Mouse (Mus musculus) intestine, embryonic 15.5 days (tissue): ENCODE results near the gene Bcas3. TPM values are rescaled to one million over a fixed set of nuclear protein-coding genes. Genes with fewer than 3 reads are reported as not detected.
A peak's percentile ranks its signal among the peaks of the same experiment; 100 is the strongest.

ENCODE experiments used
- ATAC-seq: fragments of 200-750 bp; cut with Nextera tagmentation; 2 replicates; pipeline ENCODE4 v1.8.0; 2017; ENCODE audit warnings: moderate TSS enrichment, moderate library complexity
- H3K27ac ChIP-seq: fragments of 300-500 bp; sonication (generic); 2 replicates; pipeline ENCODE4 v1.5.1; 2015; ENCODE audit warnings: mild to moderate bottlenecking, inconsistent platforms
- H3K27me3 ChIP-seq: fragments of 300-500 bp; sonication (generic); replicated peaks from 2 replicates; pipeline ENCODE4 v1.6.1; 2015; ENCODE audit warnings: inconsistent platforms
- H3K36me3 ChIP-seq: fragments of 300-500 bp; sonication (generic); 2 replicates; pipeline ENCODE4 v1.6.1; 2015; ENCODE audit warnings: inconsistent platforms
- H3K4me1 ChIP-seq: fragments of 300-500 bp; sonication (generic); replicated peaks from 2 replicates; pipeline ENCODE4 v1.6.1; 2015; ENCODE audit warnings: inconsistent platforms
- H3K4me2 ChIP-seq: fragments of 300-500 bp; sonication (generic); replicated peaks from 2 replicates; pipeline ENCODE4 v1.6.1; 2015; ENCODE audit warnings: mild to moderate bottlenecking, inconsistent platforms
- H3K4me3 ChIP-seq: fragments of 300-500 bp; sonication (generic); replicated peaks from 2 replicates; pipeline ENCODE4 v1.5.1; 2015; ENCODE audit warnings: inconsistent platforms
- H3K9ac ChIP-seq: fragments of 300-500 bp; sonication (generic); 2 replicates; pipeline ENCODE4 v1.6.1; 2015; ENCODE audit warnings: inconsistent platforms
- H3K9me3 ChIP-seq: fragments of 300-500 bp; sonication (generic); 2 replicates; pipeline ENCODE4 v1.6.1; 2016; ENCODE audit warnings: inconsistent platforms
- WGBS: fragments of 180-500 bp; shearing (Covaris S2); methylation state at CpG from one replicate; pipeline ENCODE4 v1.1.7; 2015; 5-methylcytosine and 5-hydroxymethylcytosine counted together
- polyA plus RNA-seq: library from polyadenylated mRNA; unstranded; fragments of >200 nt; fragmentation: Nextera tagmentation; extraction: Ambion mirVana; gene quantifications from 2 replicates; pipeline ENCODE4 v1.2.1, GENCODE M21; 2015

Bcas3 gene
- polyA plus RNA-seq, 1 experiment from 2014 or later: 14.7 TPM

GRCm38 (mm10) chr11:85695614-85696263, 342.8 kb downstream of the Bcas3 start:
- Histone ChIP-seq H3K9ac (no peak overlapping the region), H3K9me3 (no peaks in the 10 kb centered on the region), H3K4me3 (no peak overlapping the region), H3K36me3 (no peaks in the 10 kb centered on the region), H3K4me1 (peaks cover 25% of the 10 kb centered on the region), H3K27me3 (no peaks in the 10 kb centered on the region), H3K27ac (peak overlapping the region; percentile 81), H3K4me2 (peak overlapping the region; percentile 47)
- ATAC-seq: peak; percentile 90
- WGBS: 49% methylated on average over 16 of the region's 16 CpGs

DNA sequence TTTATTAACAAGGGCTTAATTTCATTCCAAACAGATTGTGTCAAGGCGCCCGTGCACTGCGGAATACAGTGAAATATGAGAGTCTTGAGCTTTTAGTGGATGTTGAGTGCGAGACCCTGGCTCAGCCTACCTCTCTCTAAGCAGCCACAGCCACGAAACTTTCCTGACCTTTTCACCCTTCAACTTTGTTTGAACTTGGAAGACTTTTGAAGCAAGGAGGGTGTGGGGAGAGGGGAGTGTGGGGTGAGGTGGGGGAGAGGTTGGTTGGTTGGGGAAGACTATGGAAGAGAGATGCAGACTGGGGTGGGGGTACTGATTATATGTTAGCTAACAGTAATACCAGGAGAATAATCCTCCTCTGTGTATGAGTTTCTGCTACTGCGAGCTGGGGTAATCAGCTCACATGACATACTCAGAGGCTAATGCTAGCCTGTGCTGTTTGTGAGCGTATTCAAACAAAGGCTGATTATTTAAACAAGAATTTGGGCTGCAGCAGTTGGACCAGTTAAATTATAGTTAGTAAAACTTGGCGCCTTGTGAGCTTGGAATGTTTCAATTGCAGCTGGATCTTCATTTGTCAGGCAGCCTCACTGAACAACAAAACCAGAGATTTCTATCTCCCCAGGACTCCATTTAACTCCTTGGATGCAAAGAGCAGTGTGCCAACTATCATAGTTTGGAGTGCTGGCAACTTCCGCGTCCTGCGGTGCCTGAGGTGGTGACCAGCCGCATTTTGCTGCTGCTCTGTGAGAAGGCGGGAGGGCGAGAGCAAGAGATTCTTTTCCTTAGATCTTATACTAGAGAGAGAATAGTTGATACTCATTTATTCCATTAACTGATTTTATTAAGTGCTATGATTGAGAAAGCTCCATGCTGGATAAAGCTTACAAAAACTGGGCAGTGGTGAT, 343.8 kb downstream of the Bcas3 start:
- peak overlapping the region; percentile 47; the same call in 1 of the 2 replicates for H3K4me2 ChIP-seq
- ATAC-seq: peak; percentile 44
- H3K27ac ChIP-seq: peak overlapping the region; percentile 81
- H3K9ac ChIP-seq: no peak overlapping the region
- H3K27me3 ChIP-seq: no peaks in the 10 kb centered on the region
- H3K4me1 ChIP-seq: peaks cover 25% of the 10 kb centered on the region
- H3K36me3 ChIP-seq: no peaks in the 10 kb centered on the region
- H3K4me3 ChIP-seq: no peak overlapping the region
- H3K9me3 ChIP-seq: no peaks in the 10 kb centered on the region
- WGBS: 32% methylated on average over 14 of the region's 14 CpGs

DNA sequence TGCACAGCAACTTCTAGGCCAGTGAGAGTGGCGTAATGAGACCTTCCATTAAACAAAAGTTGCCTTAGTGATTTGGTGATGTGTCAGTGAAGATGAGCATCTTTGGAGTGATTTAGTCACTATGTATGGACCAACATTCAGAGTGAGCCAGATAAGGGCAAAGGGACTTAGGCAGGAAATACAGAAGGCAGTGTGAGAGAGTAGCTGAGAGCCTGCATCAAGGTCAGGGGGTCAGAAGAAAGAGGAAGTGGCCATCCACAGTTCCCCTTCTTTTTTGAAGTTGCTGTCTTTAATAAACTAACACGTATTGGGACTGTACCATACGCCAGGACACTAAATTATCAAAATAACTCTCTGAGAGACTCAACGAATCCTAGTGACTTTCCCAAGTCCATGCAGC, 344.5 kb downstream of the Bcas3 start:
- no peak overlapping the region for H3K4me3 ChIP-seq
- 80% methylated on average over 4 of the region's 4 CpGs for WGBS
- peak overlapping the region; percentile 81; the same call in 1 of the 2 replicates for H3K27ac ChIP-seq
- no peaks in the 10 kb centered on the region for H3K27me3 ChIP-seq
- no peak overlapping the region for H3K9ac ChIP-seq
- no peak for ATAC-seq
- H3K4me1 ChIP-seq: peaks cover 25% of the 10 kb centered on the region
- no peaks in the 10 kb centered on the region for H3K9me3 ChIP-seq
- no peaks in the 10 kb centered on the region for H3K36me3 ChIP-seq
- H3K4me2 ChIP-seq: no peak overlapping the region

DNA sequence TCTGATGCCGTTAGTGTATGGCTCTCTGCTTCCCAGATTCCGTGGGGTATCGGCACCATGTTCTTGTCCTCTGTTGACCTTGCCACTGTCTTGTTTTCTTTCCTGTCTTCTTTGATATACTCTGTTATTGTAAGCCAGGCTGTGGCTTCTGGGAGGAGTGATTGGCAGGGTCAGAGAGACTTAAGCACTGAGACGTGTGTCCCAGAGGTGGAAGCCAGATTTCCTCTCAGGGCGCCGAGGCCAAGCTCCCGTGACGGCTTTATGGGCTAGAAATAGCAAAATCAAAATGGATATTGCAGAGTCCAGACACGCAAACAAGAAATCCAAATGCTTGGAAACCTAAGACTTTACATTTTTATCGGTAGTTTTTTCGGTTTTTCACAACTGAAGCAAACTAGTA, 345.3 kb downstream of the Bcas3 start:
- H3K27ac ChIP-seq: no peak overlapping the region
- H3K9me3 ChIP-seq: no peaks in the 10 kb centered on the region
- no peak overlapping the region for H3K9ac ChIP-seq
- no peaks in the 10 kb centered on the region for H3K27me3 ChIP-seq
- 72% methylated on average over 11 of the region's 11 CpGs for WGBS
- ATAC-seq: no peak
- no peaks in the 10 kb centered on the region for H3K36me3 ChIP-seq
- H3K4me1 ChIP-seq: peaks cover 25% of the 10 kb centered on the region
- H3K4me3 ChIP-seq: no peak overlapping the region
- no peak overlapping the region for H3K4me2 ChIP-seq

GRCm38 (mm10) chr11:85704062-85704748, 351.2 kb downstream of the Bcas3 start:
- 62% methylated on average over 4 of the region's 4 CpGs for WGBS
- Histone ChIP-seq H3K4me3 (no peak overlapping the region), H3K4me2 (no peak overlapping the region), H3K4me1 (no peaks in the 10 kb centered on the region), H3K27me3 (0 out of 2 replicates have a peak, but pooled peaks cover 4% of the 10 kb centered on the region), H3K9me3 (no peaks in the 10 kb centered on the region), H3K27ac (no peak overlapping the region), H3K36me3 (no peaks in the 10 kb centered on the region), H3K9ac (no peak overlapping the region)
- ATAC-seq: peak; percentile 89

- no peak for ATAC-seq
- H3K36me3 ChIP-seq: no peaks in the 10 kb centered on the region
- WGBS: 36% methylated on average over 1 of the region's 1 CpGs
- no peak overlapping the region for H3K27ac ChIP-seq
- H3K4me3 ChIP-seq: no peak overlapping the region
- H3K9me3 ChIP-seq: no peaks in the 10 kb centered on the region
- no peak overlapping the region for H3K4me2 ChIP-seq
- no peaks in the 10 kb centered on the region for H3K4me1 ChIP-seq
- 0 out of 2 replicates have a peak, but pooled peaks cover 12% of the 10 kb centered on the region for H3K27me3 ChIP-seq
- H3K9ac ChIP-seq: no peak overlapping the region
Measured at GRCm38 (mm10) chr11:85706630-85707029, 353.7 kb downstream of the Bcas3 start.

DNA sequence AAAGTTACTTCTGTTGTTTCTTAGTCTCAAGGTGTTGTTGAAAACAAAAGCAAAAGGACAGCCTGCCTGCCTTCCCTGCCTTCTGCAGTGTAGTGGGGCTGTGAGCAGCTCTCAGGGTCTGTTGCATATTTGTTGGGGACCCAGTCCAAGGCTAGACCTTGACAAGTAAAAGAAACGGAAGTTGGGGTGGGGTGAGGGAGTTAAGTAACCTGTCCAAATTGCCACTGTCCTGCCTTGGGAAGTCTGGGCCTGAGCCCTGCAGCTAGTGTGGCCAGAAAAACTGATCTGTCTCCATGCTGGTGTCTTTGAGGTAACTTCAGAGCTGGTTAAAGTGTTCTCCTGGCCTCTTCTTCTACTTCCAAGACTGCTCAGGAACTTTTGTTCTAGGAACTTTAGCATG, 354.5 kb downstream of the Bcas3 start:
- 89% methylated on average over 1 of the region's 1 CpGs for WGBS
- no peak overlapping the region for H3K9ac ChIP-seq
- no peak for ATAC-seq

GRCm38 (mm10) chr11:85709147-85709546, 356.2 kb downstream of the Bcas3 start:
- Histone ChIP-seq H3K4me1 (peaks cover 16% of the 10 kb centered on the region), H3K4me3 (no peak overlapping the region), H3K9ac (no peak overlapping the region), H3K27ac (no peak overlapping the region), H3K27me3 (peaks cover 17% of the 10 kb centered on the region; the same call in 1 of the 2 replicates), H3K9me3 (no peaks in the 10 kb centered on the region), H3K36me3 (no peaks in the 10 kb centered on the region), H3K4me2 (no peak overlapping the region)
- ATAC-seq: no peak
- 77% methylated on average over 6 of the region's 6 CpGs for WGBS

More for the DNA sequence above, 354.5 kb downstream of the Bcas3 start:
- Histone ChIP-seq H3K4me2 (no peak overlapping the region), H3K36me3 (no peaks in the 10 kb centered on the region), H3K9me3 (no peaks in the 10 kb centered on the region), H3K4me3 (no peak overlapping the region), H3K27me3 (peaks cover 17% of the 10 kb centered on the region; the same call in 1 of the 2 replicates), H3K27ac (no peak overlapping the region), H3K4me1 (0 out of 2 replicates have a peak, but pooled peaks cover 2% of the 10 kb centered on the region)

DNA sequence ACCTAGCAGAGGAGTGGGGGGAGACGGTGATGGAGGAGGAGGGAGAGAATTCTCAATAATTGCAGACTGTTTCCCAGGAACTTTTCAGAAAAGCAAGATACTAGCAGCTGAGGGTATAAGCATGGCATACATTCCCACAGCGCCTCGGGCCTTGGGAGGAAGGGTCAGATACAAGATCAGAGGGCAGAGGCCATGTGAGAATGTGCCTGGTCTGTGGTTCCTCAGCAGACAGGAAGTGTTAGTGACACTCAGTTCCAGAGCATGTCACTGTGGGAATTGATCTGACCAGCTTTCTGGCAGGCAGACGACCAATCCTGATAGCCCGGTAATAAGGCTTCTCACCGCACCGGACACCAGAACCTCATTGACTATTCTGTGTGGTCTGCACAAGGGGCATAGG, 357.2 kb downstream of the Bcas3 start:
- Histone ChIP-seq H3K4me1 (peaks cover 16% of the 10 kb centered on the region), H3K27ac (no peak overlapping the region), H3K4me3 (no peak overlapping the region), H3K9ac (no peak overlapping the region), H3K36me3 (no peaks in the 10 kb centered on the region), H3K27me3 (peaks cover 25% of the 10 kb centered on the region), H3K4me2 (no peak overlapping the region), H3K9me3 (no peaks in the 10 kb centered on the region)
- WGBS: 78% methylated on average over 7 of the region's 7 CpGs
- ATAC-seq: no peak

DNA sequence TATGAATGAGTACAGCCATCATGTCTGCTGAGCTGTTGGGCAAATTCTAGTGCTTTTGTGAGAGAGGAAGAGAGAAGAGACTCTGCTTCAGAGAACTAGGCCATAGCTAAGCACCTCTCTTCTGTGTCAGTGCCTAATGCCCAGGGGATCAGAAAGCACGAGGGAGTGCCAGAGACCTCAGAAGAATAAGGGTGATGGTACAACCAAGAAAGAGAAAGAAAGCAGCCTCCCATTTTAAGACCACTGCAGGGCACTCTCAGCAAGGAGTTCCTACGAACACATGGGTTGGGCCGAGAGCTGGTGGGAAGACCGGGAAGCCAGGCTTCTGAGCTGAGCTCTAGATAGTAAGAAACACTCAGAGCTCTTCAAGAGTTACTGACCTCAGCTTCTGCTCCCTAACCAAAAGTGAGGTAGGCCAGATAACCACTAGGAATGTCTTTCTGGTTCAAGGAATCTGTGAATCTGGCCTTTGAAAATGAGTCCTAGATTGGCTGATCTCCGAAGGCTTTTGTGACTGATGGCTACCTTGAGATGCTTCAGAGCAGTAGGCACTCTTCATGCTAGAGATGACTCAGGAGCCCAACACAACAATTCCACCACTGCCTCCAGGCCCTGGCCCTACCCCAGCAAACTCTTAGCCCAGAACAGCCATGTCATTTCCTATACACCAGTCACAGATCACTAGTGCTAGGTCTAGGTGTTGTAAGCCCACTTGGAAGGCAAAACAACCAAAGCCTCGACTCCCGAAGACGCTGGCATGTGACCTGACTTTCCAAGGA, 359.2 kb downstream of the Bcas3 start:
- Histone ChIP-seq H3K4me3 (no peak overlapping the region), H3K9ac (no peak overlapping the region), H3K9me3 (no peaks in the 10 kb centered on the region), H3K36me3 (no peaks in the 10 kb centered on the region), H3K27ac (no peak overlapping the region), H3K4me1 (peaks cover 16% of the 10 kb centered on the region), H3K27me3 (peaks cover 25% of the 10 kb centered on the region), H3K4me2 (no peak overlapping the region)
- WGBS: 89% methylated on average over 8 of the region's 8 CpGs
- no peak for ATAC-seq

- H3K36me3 ChIP-seq: no peaks in the 10 kb centered on the region
- peaks cover 28% of the 10 kb centered on the region for H3K27me3 ChIP-seq
- peak overlapping the region; percentile 35 for H3K4me2 ChIP-seq
- WGBS: 27% methylated on average over 19 of the region's 19 CpGs
- H3K9me3 ChIP-seq: no peaks in the 10 kb centered on the region
- ATAC-seq: peak; percentile 83
- no peak overlapping the region for H3K9ac ChIP-seq
- H3K4me3 ChIP-seq: no peak overlapping the region
- peaks cover 16% of the 10 kb centered on the region for H3K4me1 ChIP-seq
- no peak overlapping the region for H3K27ac ChIP-seq
Measured at GRCm38 (mm10) chr11:85712860-85713813, 360.2 kb downstream of the Bcas3 start.
